24 mouse cellular contexts compared by ENCODE assay signal in genomic region chr11:117759267-117759666, GRCm38 (mm10). TPM values are rescaled to one million over a fixed set of nuclear protein-coding genes. Genes with fewer than 3 reads are reported as not detected.
DNase-seq lines count a peak whose midpoint lies in the region; TF ChIP-seq lines count a peak whose summit lies in the region.
"Had no signal": no experiment of that assay in that cellular context is flagged by ENCODE, and none has a peak within 500 bp of the region (broad histone marks: within the 10 kb centered on the region; RNA-seq: fewer than 3 reads in every experiment).

No protein-coding gene starts in this region.

- H3K79me2 ChIP-seq in myocyte (ENCODE audit: control insufficient read depth, insufficient read depth): no peaks in the 10 kb centered on the region

- intact Hi-C loops in left cerebral cortex, postnatal 4 days (cut with DNase I): no loop called here
- intact Hi-C loops in left cerebral cortex, postnatal 36 days (cut with DNase I): no loop called here

- WGBS in embryonic facial prominence, embryonic 10.5 days: 92% methylated on average over 10 of the region's 10 CpGs

- H3K4me2 ChIP-seq in myocyte (ENCODE audit: low read depth): no peak overlapping the region
- H3K4me2 ChIP-seq: forebrain, embryonic 15.5 days; heart, embryonic 15.5 days; limb, embryonic 13.5 days; liver, embryonic 13.5 days; lung, embryonic 14.5 days; neural tube, embryonic 12.5 days had no signal

- H3K4me3 ChIP-seq in myocyte: no peak overlapping the region
- H3K4me3 ChIP-seq in embryonic facial prominence, embryonic 10.5 days: no peak overlapping the region
- H3K4me3 ChIP-seq: forebrain, embryonic 15.5 days; heart, adult 2 months; heart, embryonic 15.5 days; limb, embryonic 13.5 days; liver, embryonic 13.5 days; neural tube, embryonic 12.5 days had no signal

- DNase-seq in cerebellum, adult 11-12 months: peak; percentile 58
- no peak for DNase-seq in cerebellum, postnatal 4 days (ENCODE audit: low spot score in 2 of 2)
- peak; percentile 51 for DNase-seq in left cerebral cortex, postnatal 4 days
- DNase-seq in left cerebral cortex, postnatal 36 days (ENCODE audit: low spot score in 2 of 2): no peak
- DNase-seq in cerebellum, postnatal 25 days: peak; percentile 67 to 73
- DNase-seq in neural tube, embryonic 10.5 days (ENCODE audit: extremely low spot score, low spot score): no peak
- no peak for DNase-seq in embryonic facial prominence, embryonic 10.5 days (ENCODE audit: low spot score)
- DNase-seq: adrenal gland, postnatal 25 days; heart, adult 2 months; kidney, adult 8-10 months; liver, embryonic 13.5 days; lung, embryonic 14.5 days; lung, postnatal 36 days; spleen, adult 18-20 months; thymus, adult 18-20 months had no signal

- H3ac ChIP-seq in myocyte (ENCODE audit: control insufficient read depth, insufficient read length): no peak overlapping the region

- H3K36me3 ChIP-seq in myocyte (ENCODE audit: control insufficient read depth, insufficient read depth): peaks cover 13% of the 10 kb centered on the region
- peaks cover 96% of the 10 kb centered on the region for H3K36me3 ChIP-seq in embryonic facial prominence, embryonic 10.5 days (replicated peaks)

- H3K27ac ChIP-seq in embryonic facial prominence, embryonic 10.5 days (replicated peaks): no peak overlapping the region
- H3K27ac ChIP-seq: forebrain, embryonic 15.5 days; heart, adult 2 months; heart, embryonic 15.5 days; limb, embryonic 13.5 days; liver, embryonic 13.5 days; neural tube, embryonic 12.5 days had no signal

- no peaks in the 10 kb centered on the region for H3K9me3 ChIP-seq in embryonic facial prominence, embryonic 10.5 days
- H3K9me3 ChIP-seq: forebrain, embryonic 15.5 days; G1E; heart, embryonic 15.5 days; limb, embryonic 13.5 days; liver, embryonic 13.5 days; neural tube, embryonic 12.5 days had no signal

- no peaks in the 10 kb centered on the region for H3K27me3 ChIP-seq in myocyte (ENCODE audit: control insufficient read depth, insufficient read depth, insufficient read length)
- H3K27me3 ChIP-seq in embryonic facial prominence, embryonic 10.5 days (replicated peaks; ENCODE audit: low read depth, poor library complexity, severe bottlenecking): no peaks in the 10 kb centered on the region
- H3K27me3 ChIP-seq: forebrain, embryonic 15.5 days; heart, embryonic 15.5 days; limb, embryonic 13.5 days; liver, embryonic 13.5 days; neural tube, embryonic 12.5 days had no signal

- TF ChIP-seq POLR2A in myocyte (IDR thresholded peaks at IDR 0.05; ENCODE audit: insufficient read length, low read depth): no peak

- no peaks in the 10 kb centered on the region for H3K4me1 ChIP-seq in embryonic facial prominence, embryonic 10.5 days
- H3K4me1 ChIP-seq: forebrain, embryonic 15.5 days; heart, embryonic 15.5 days; limb, embryonic 13.5 days; liver, embryonic 13.5 days; neural tube, embryonic 12.5 days had no signal

TF ChIP-seq in myocyte, 11 proteins besides CTCF, POLR2A, EP300 and RAD21:
- TF ChIP-seq SRF (IDR thresholded peaks at IDR 0.05; ENCODE audit: control insufficient read depth, insufficient read length, low read depth): no peak
- TF ChIP-seq POLR2AphosphoS2 (IDR thresholded peaks at IDR 0.05; ENCODE audit: insufficient read length, low read depth): no peak
- TF ChIP-seq MYOD1 (IDR thresholded peaks at IDR 0.05; ENCODE audit: control insufficient read depth in 1 of 3, insufficient read length in 2 of 3, low read depth in 2 of 3): peak in 2 of 3 experiments; percentile 80 to 89
TF ChIP-seq in myocyte: peak in this region for 1.

RNA-seq across cellular contexts. Expression of gene Tmc8, which starts 22.6 kb away (rescaled TPM):
- 1 to 10 TPM; 1.2 to 1.5 TPM for total RNA-seq in left cerebral cortex, postnatal 4 days (2021)
- under 1 TPM; 0.62 to 0.68 TPM for total RNA-seq in left cerebral cortex, postnatal 36 days (2021)
- polyA plus RNA-seq in myocyte (2012; fragmentation: generic; extraction: Trizol): 0.19 TPM
- 1.2 and 1.4 TPM in 2 replicates for polyA plus RNA-seq in embryonic facial prominence, embryonic 10.5 days (2016; fragmentation: Nextera tagmentation; extraction: Ambion mirVana)

RNA-seq across cellular contexts. Expression of gene Tmc6, which starts 22.7 kb away (rescaled TPM):
- total RNA-seq in left cerebral cortex, postnatal 4 days (2021): 1 to 10 TPM; 3.5 TPM
- 1 to 10 TPM; 4.5 to 8.9 TPM for total RNA-seq in left cerebral cortex, postnatal 36 days (2021)
- polyA plus RNA-seq in myocyte (2012; fragmentation: generic; extraction: Trizol): 51.9 TPM
- 16.6 and 19.8 TPM in 2 replicates for polyA plus RNA-seq in embryonic facial prominence, embryonic 10.5 days (2016; fragmentation: Nextera tagmentation; extraction: Ambion mirVana)

RNA-seq across cellular contexts. Expression of gene 6030468B19Rik, which starts 38.2 kb away (rescaled TPM):
- not detected for total RNA-seq in left cerebral cortex, postnatal 4 days (2021)
- total RNA-seq in left cerebral cortex, postnatal 36 days (2021): not detected
- not detected for polyA plus RNA-seq in myocyte (2012; fragmentation: generic; extraction: Trizol)
- polyA plus RNA-seq in embryonic facial prominence, embryonic 10.5 days (2016; fragmentation: Nextera tagmentation; extraction: Ambion mirVana): 0.69 and 1.4 TPM in 2 replicates
- total RNA-seq: adrenal gland, postnatal 25 days; heart, adult 2 months had no signal
- polyA plus RNA-seq: embryonic facial prominence, embryonic 14.5 days; forebrain, embryonic 15.5 days; midbrain, embryonic 16.5 days had no signal

RNA-seq across cellular contexts. Expression of gene Gm20708, which starts 50.2 kb away (rescaled TPM):
- 1 to 10 TPM; 4.4 to 5.1 TPM for total RNA-seq in left cerebral cortex, postnatal 4 days (2021)
- 1 to 10 TPM; 1.4 to 2.2 TPM for total RNA-seq in left cerebral cortex, postnatal 36 days (2021)
- 0.35 TPM for polyA plus RNA-seq in myocyte (2012; fragmentation: generic; extraction: Trizol)
- 0.28 and 0.41 TPM in 2 replicates for polyA plus RNA-seq in embryonic facial prominence, embryonic 10.5 days (2016; fragmentation: Nextera tagmentation; extraction: Ambion mirVana)
- total RNA-seq: hematopoietic stem cell, adult 5-6 weeks had no signal
- polyA plus RNA-seq: liver, embryonic 13.5 days; neural tube, embryonic 12.5 days had no signal

RNA-seq across cellular contexts. Expression of gene Syngr2, which starts 50.2 kb away (rescaled TPM):
- 10 to 100 TPM in 1 of 2 experiments, 1 to 10 TPM in 1; 9.2 to 14.1 TPM for total RNA-seq in left cerebral cortex, postnatal 4 days (2021)
- total RNA-seq in left cerebral cortex, postnatal 36 days (2021): 10 to 100 TPM; 10.1 to 10.2 TPM
- 109 TPM for polyA plus RNA-seq in myocyte (2012; fragmentation: generic; extraction: Trizol)
- polyA plus RNA-seq in embryonic facial prominence, embryonic 10.5 days (2016; fragmentation: Nextera tagmentation; extraction: Ambion mirVana): 27.7 and 29.9 TPM in 2 replicates

Comparison
In these comparisons a context has a peak if more than half of its experiments do, and no peak if none do; other contexts are left out.
1. DNase-seq: peak in cerebellum, adult 11-12 months (single experiment), left cerebral cortex, postnatal 4 days (single experiment) and cerebellum, postnatal 25 days (2 of 2); none in cerebellum, postnatal 4 days (0 of 2), left cerebral cortex, postnatal 36 days (0 of 2), neural tube, embryonic 10.5 days (single experiment) and embryonic facial prominence, embryonic 10.5 days (single experiment).